Comparison of ENCODE assay signal across 12 mouse cellular contexts in genomic region chr2:77981826-77982225, GRCm38 (mm10).
"Had no signal": no experiment of that assay in that cellular context is flagged by ENCODE, and none has a peak within 500 bp of the region (broad histone marks: within the 10 kb centered on the region; RNA-seq: fewer than 3 reads in every experiment).

No protein-coding gene starts in this region.

- DNase-seq: left cerebral cortex, postnatal 4 days; liver; liver, embryonic 13.5 days; liver, postnatal 0 days; lung, adult 18-20 months; lung, adult 2 months; lung, embryonic 14.5 days; lung, postnatal 10 days; lung, postnatal 14 days; lung, postnatal 36 days; lung, postnatal 4 days; midbrain, embryonic 14.5 days had no signal
